Mouse (Mus musculus): ENCODE results near the gene Slc38a3.
"Not testable (repeated sequence)": the region's sequence is repeated elsewhere in the genome, so short reads cannot be mapped to it uniquely, and the experiment has no call there.

Slc38a3 gene

GRCm38 (mm10) chr9:107695441-107696105 is 26.2 kb upstream of the Slc38a3 start:
- DNase-seq (ENCODE audit: low read depth, low spot score) = no peak

GRCm38 (mm10) chr9:107694627-107695026 is 25.3 kb upstream of the Slc38a3 start:
- DNase-seq (ENCODE audit: low read depth, low spot score) = no peak

- no peak for DNase-seq (ENCODE audit: low read depth, low spot score)
Observed at GRCm38 (mm10) chr9:107693433-107693987, 24.2 kb upstream of the Slc38a3 start.

GRCm38 (mm10) chr9:107692785-107693184 is 23.5 kb upstream of the Slc38a3 start:
- DNase-seq (ENCODE audit: low read depth, low spot score) = no peak

GRCm38 (mm10) chr9:107690391-107690790 is 21.1 kb upstream of the Slc38a3 start:
- no peak for DNase-seq (ENCODE audit: low read depth, low spot score)

- no peak for DNase-seq (ENCODE audit: low read depth, low spot score)
Observed at GRCm38 (mm10) chr9:107688939-107689338, 19.6 kb upstream of the Slc38a3 start.

GRCm38 (mm10) chr9:107688415-107688814 is 19.1 kb upstream of the Slc38a3 start:
- no peak for DNase-seq (ENCODE audit: low read depth, low spot score)

GRCm38 (mm10) chr9:107685231-107685981 is 16.1 kb upstream of the Slc38a3 start:
- DNase-seq (ENCODE audit: low read depth, low spot score) = no peak

- DNase-seq (ENCODE audit: low read depth, low spot score) = no peak
Observed at GRCm38 (mm10) chr9:107682405-107682804, 13.1 kb upstream of the Slc38a3 start.

GRCm38 (mm10) chr9:107679501-107679900 is 10.2 kb upstream of the Slc38a3 start, which contains the start of gene Gnat1:
TSS of gene Gnat1 (minus strand) at chr9:107679712.
- no peak for DNase-seq (ENCODE audit: low read depth, low spot score)

GRCm38 (mm10) chr9:107678861-107679260 is 9.5 kb upstream of the Slc38a3 start:
- DNase-seq (ENCODE audit: low read depth, low spot score) = no peak

- not testable (repeated sequence) for DNase-seq (ENCODE audit: low read depth, low spot score)
Observed at GRCm38 (mm10) chr9:107677819-107678526, 8.6 kb upstream of the Slc38a3 start.

GRCm38 (mm10) chr9:107677091-107677784 is 7.9 kb upstream of the Slc38a3 start:
- DNase-seq (ENCODE audit: low read depth, low spot score) = no peak

- no peak for DNase-seq (ENCODE audit: low read depth, low spot score)
Observed at GRCm38 (mm10) chr9:107676302-107676701, 7.0 kb upstream of the Slc38a3 start.

- DNase-seq (ENCODE audit: low read depth, low spot score) = no peak
Observed at GRCm38 (mm10) chr9:107675671-107676301, 6.5 kb upstream of the Slc38a3 start.

GRCm38 (mm10) chr9:107674609-107675429 is 5.5 kb upstream of the Slc38a3 start:
- DNase-seq (ENCODE audit: low read depth, low spot score) = no peak

- DNase-seq (ENCODE audit: low read depth, low spot score) = no peak
Observed at GRCm38 (mm10) chr9:107670259-107670658, 929 bp upstream of the Slc38a3 start.

- no peak for DNase-seq (ENCODE audit: low read depth, low spot score)
Observed at GRCm38 (mm10) chr9:107668916-107669315, 414 bp downstream of the Slc38a3 start.

GRCm38 (mm10) chr9:107668011-107668410 is 1.3 kb downstream of the Slc38a3 start:
- no peak for DNase-seq (ENCODE audit: low read depth, low spot score)

- no peak for DNase-seq (ENCODE audit: low read depth, low spot score)
Observed at GRCm38 (mm10) chr9:107667219-107667618, 2.1 kb downstream of the Slc38a3 start.
